Mouse (Mus musculus): ENCODE data around the gene Grb2. TPM values are rescaled to one million over a fixed set of nuclear protein-coding genes. Genes with fewer than 3 reads are reported as not detected.

Grb2 gene
- polyA plus RNA-seq, 1 experiment from 2014 or later = 39.6 TPM

- peak within 1 kb of the TSS; percentile 99 for H3K4me3 ChIP-seq (ENCODE audit: low read depth, low read length)
- H3K4me2 ChIP-seq (replicated peaks; ENCODE audit: low read depth, low read length) = peak within 1 kb of the TSS; percentile 91
- H3K36me3 ChIP-seq (ENCODE audit: control insufficient read depth, insufficient read depth, low read length) = peaks cover 33% of the 10 kb centered on the region
- under 1% methylated on average over 86 of the region's 93 CpGs for WGBS
- peak within 1 kb of the TSS; percentile 94 for H3K9ac ChIP-seq (replicated peaks; ENCODE audit: low read depth, low read length)
- H3K27ac ChIP-seq (ENCODE audit: low read length) = peak within 1 kb of the TSS; percentile 91
- H3K4me1 ChIP-seq (ENCODE audit: control insufficient read depth, insufficient read depth, low read length) = peaks cover 12% of the 10 kb centered on the region
- no peaks in the 10 kb centered on the region for H3K9me3 ChIP-seq (ENCODE audit: control insufficient read depth, low read depth, low read length)
- peak; percentile 94 for ATAC-seq (ENCODE audit: insufficient number of reproducible peaks, insufficient read depth, low FRiP score, low read depth)
- no peaks in the 10 kb centered on the region for H3K27me3 ChIP-seq (ENCODE audit: control insufficient read depth, insufficient read depth, low read length)
Observed at GRCm38 (mm10) chr11:115603476-115604303, 104.7 kb downstream of the Grb2 start, which contains the start of the genes Mrps7 and Gga3. Mrps7 (plus strand) TSS chr11:115603925. Gga3 (minus strand) TSS chr11:115604051.

GRCm38 (mm10) chr11:115603128-115603475 is 105.3 kb downstream of the Grb2 start:
- WGBS = 5% methylated on average over 15 of the region's 15 CpGs

DNA sequence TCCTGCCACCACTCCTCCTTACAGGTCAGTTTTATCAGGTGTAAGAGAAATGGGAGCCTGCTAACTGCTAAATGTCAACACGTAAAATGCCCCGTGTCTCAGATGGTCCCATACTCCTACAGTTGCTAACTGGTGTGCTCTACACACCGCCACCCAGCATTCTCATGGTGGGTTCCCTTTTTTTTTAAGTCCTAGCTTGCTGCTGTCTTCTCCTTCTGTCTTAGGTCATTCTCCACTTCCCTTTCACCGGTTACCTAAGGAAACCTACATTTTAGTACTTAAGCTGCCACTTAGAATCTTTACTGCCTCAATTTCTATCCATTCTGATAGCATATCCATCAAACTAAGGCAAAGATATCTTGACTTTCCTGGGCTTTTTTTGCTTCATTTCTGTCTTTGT is 107.2 kb downstream of the Grb2 start:
- Histone ChIP-seq H3K9me3 (ENCODE audit: control insufficient read depth, low read depth, low read length) (no peaks in the 10 kb centered on the region), H3K9ac (replicated peaks; ENCODE audit: low read depth, low read length) (no peak overlapping the region), H3K27me3 (ENCODE audit: control insufficient read depth, insufficient read depth, low read length) (no peaks in the 10 kb centered on the region), H3K4me2 (replicated peaks; ENCODE audit: low read depth, low read length) (no peak overlapping the region), H3K36me3 (ENCODE audit: control insufficient read depth, insufficient read depth, low read length) (peaks cover 19% of the 10 kb centered on the region; the same call in 1 of the 2 replicates), H3K27ac (ENCODE audit: low read length) (no peak overlapping the region), H3K4me3 (ENCODE audit: low read depth, low read length) (no peak overlapping the region), H3K4me1 (ENCODE audit: control insufficient read depth, insufficient read depth, low read length) (peaks cover 12% of the 10 kb centered on the region)
- WGBS = 88% methylated on average over 4 of the region's 4 CpGs
- ATAC-seq (ENCODE audit: insufficient number of reproducible peaks, insufficient read depth, low FRiP score, low read depth) = no peak

More at GRCm38 (mm10) chr11:115603128-115603475, 105.3 kb downstream of the Grb2 start:
- H3K9me3 ChIP-seq (ENCODE audit: control insufficient read depth, low read depth, low read length) = no peaks in the 10 kb centered on the region
- H3K36me3 ChIP-seq (ENCODE audit: control insufficient read depth, insufficient read depth, low read length) = peaks cover 28% of the 10 kb centered on the region
- H3K4me1 ChIP-seq (ENCODE audit: control insufficient read depth, insufficient read depth, low read length) = peaks cover 12% of the 10 kb centered on the region
- peak overlapping the region; percentile 91 for H3K4me2 ChIP-seq (replicated peaks; ENCODE audit: low read depth, low read length)
- H3K9ac ChIP-seq (replicated peaks; ENCODE audit: low read depth, low read length) = peak overlapping the region; percentile 94
- peak overlapping the region; percentile 91; the same call in 1 of the 2 replicates for H3K27ac ChIP-seq (ENCODE audit: low read length)
- no peak for ATAC-seq (ENCODE audit: insufficient number of reproducible peaks, insufficient read depth, low FRiP score, low read depth)
- peak overlapping the region; percentile 99 for H3K4me3 ChIP-seq (ENCODE audit: low read depth, low read length)
- H3K27me3 ChIP-seq (ENCODE audit: control insufficient read depth, insufficient read depth, low read length) = no peaks in the 10 kb centered on the region

- no peak overlapping the region for H3K9ac ChIP-seq (replicated peaks; ENCODE audit: low read depth, low read length)
- H3K4me1 ChIP-seq (ENCODE audit: control insufficient read depth, insufficient read depth, low read length) = peaks cover 12% of the 10 kb centered on the region
- H3K4me2 ChIP-seq (replicated peaks; ENCODE audit: low read depth, low read length) = no peak overlapping the region
- H3K4me3 ChIP-seq (ENCODE audit: low read depth, low read length) = no peak overlapping the region
- H3K27ac ChIP-seq (ENCODE audit: low read length) = no peak overlapping the region
- no peaks in the 10 kb centered on the region for H3K27me3 ChIP-seq (ENCODE audit: control insufficient read depth, insufficient read depth, low read length)
- no peak for ATAC-seq (ENCODE audit: insufficient number of reproducible peaks, insufficient read depth, low FRiP score, low read depth)
- no peaks in the 10 kb centered on the region for H3K9me3 ChIP-seq (ENCODE audit: control insufficient read depth, low read depth, low read length)
- WGBS = 91% methylated on average over 15 of the region's 15 CpGs
- peaks cover 15% of the 10 kb centered on the region; the same call in 1 of the 2 replicates for H3K36me3 ChIP-seq (ENCODE audit: control insufficient read depth, insufficient read depth, low read length)
Observed at GRCm38 (mm10) chr11:115600743-115601142, 107.7 kb downstream of the Grb2 start.

DNA sequence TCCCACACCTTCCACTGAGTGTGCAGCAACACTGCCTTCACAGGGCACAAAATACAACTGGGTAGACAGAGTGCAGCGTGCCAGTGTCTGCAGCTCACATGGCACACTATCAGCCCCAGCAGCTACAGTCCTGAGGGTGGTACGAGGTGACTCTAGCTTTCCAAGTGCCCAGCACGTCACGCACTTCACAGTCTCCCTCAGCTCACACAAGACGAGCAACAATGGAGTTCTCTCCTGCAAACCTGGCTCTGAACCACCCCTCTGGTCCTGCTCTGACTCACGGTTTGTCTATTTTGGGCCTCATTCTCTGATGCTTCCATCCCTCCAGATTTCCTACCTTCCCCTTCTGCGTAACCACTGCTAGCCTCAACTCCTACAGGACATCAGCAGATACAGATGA is 108.7 kb downstream of the Grb2 start:
- H3K27me3 ChIP-seq (ENCODE audit: control insufficient read depth, insufficient read depth, low read length) = no peaks in the 10 kb centered on the region
- H3K36me3 ChIP-seq (ENCODE audit: control insufficient read depth, insufficient read depth, low read length) = peaks cover 18% of the 10 kb centered on the region
- 96% methylated on average over 7 of the region's 7 CpGs for WGBS
- H3K4me1 ChIP-seq (ENCODE audit: control insufficient read depth, insufficient read depth, low read length) = peaks cover 8% of the 10 kb centered on the region
- no peaks in the 10 kb centered on the region for H3K9me3 ChIP-seq (ENCODE audit: control insufficient read depth, low read depth, low read length)
- no peak for ATAC-seq (ENCODE audit: insufficient number of reproducible peaks, insufficient read depth, low FRiP score, low read depth)
- H3K9ac ChIP-seq (replicated peaks; ENCODE audit: low read depth, low read length) = no peak overlapping the region
- H3K27ac ChIP-seq (ENCODE audit: low read length) = no peak overlapping the region
- H3K4me3 ChIP-seq (ENCODE audit: low read depth, low read length) = no peak overlapping the region
- no peak overlapping the region for H3K4me2 ChIP-seq (replicated peaks; ENCODE audit: low read depth, low read length)

DNA sequence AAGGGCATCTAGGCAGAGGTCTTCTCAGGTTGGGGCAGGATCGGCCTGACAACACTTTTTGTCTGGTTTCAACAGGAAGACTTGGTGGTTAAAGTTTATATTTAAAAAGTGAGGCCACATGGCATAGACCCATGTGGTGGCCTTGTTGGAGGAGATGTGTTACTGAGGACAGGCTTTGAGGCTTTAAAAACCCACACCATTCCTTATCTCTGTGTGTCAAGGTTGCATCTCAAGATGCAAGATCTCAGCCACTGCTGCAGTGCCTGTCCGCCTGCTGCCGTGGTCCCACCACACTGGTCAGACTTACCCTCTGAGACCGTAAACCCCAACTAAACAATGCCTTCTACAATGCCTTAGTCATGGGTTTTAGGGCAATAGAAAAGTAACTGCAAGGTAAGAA is 110.1 kb downstream of the Grb2 start:
- peaks cover 30% of the 10 kb centered on the region for H3K36me3 ChIP-seq (ENCODE audit: control insufficient read depth, insufficient read depth, low read length)
- no peak overlapping the region for H3K9ac ChIP-seq (replicated peaks; ENCODE audit: low read depth, low read length)
- no peak overlapping the region for H3K27ac ChIP-seq (ENCODE audit: low read length)
- peaks cover 6% of the 10 kb centered on the region; the same call in 1 of the 2 replicates for H3K4me1 ChIP-seq (ENCODE audit: control insufficient read depth, insufficient read depth, low read length)
- no peak for ATAC-seq (ENCODE audit: insufficient number of reproducible peaks, insufficient read depth, low FRiP score, low read depth)
- no peaks in the 10 kb centered on the region for H3K27me3 ChIP-seq (ENCODE audit: control insufficient read depth, insufficient read depth, low read length)
- no peak overlapping the region for H3K4me3 ChIP-seq (ENCODE audit: low read depth, low read length)
- no peaks in the 10 kb centered on the region for H3K9me3 ChIP-seq (ENCODE audit: control insufficient read depth, low read depth, low read length)
- WGBS = 95% methylated on average over 4 of the region's 4 CpGs
- no peak overlapping the region for H3K4me2 ChIP-seq (replicated peaks; ENCODE audit: low read depth, low read length)

- no peak overlapping the region for H3K9ac ChIP-seq (replicated peaks; ENCODE audit: low read depth, low read length)
- no peak overlapping the region for H3K4me2 ChIP-seq (replicated peaks; ENCODE audit: low read depth, low read length)
- no peaks in the 10 kb centered on the region for H3K4me1 ChIP-seq (ENCODE audit: control insufficient read depth, insufficient read depth, low read length)
- no peak for ATAC-seq (ENCODE audit: insufficient number of reproducible peaks, insufficient read depth, low FRiP score, low read depth)
- H3K4me3 ChIP-seq (ENCODE audit: low read depth, low read length) = no peak overlapping the region
- no peaks in the 10 kb centered on the region for H3K27me3 ChIP-seq (ENCODE audit: control insufficient read depth, insufficient read depth, low read length)
- no peaks in the 10 kb centered on the region for H3K9me3 ChIP-seq (ENCODE audit: control insufficient read depth, low read depth, low read length)
- H3K36me3 ChIP-seq (ENCODE audit: control insufficient read depth, insufficient read depth, low read length) = peaks cover 54% of the 10 kb centered on the region
- WGBS = 91% methylated on average over 3 of the region's 3 CpGs
- H3K27ac ChIP-seq (ENCODE audit: low read length) = no peak overlapping the region
Observed at GRCm38 (mm10) chr11:115595209-115595608, 113.2 kb downstream of the Grb2 start.
